ENCODE assay signal across 21 mouse cellular contexts in the genomic region with DNA sequence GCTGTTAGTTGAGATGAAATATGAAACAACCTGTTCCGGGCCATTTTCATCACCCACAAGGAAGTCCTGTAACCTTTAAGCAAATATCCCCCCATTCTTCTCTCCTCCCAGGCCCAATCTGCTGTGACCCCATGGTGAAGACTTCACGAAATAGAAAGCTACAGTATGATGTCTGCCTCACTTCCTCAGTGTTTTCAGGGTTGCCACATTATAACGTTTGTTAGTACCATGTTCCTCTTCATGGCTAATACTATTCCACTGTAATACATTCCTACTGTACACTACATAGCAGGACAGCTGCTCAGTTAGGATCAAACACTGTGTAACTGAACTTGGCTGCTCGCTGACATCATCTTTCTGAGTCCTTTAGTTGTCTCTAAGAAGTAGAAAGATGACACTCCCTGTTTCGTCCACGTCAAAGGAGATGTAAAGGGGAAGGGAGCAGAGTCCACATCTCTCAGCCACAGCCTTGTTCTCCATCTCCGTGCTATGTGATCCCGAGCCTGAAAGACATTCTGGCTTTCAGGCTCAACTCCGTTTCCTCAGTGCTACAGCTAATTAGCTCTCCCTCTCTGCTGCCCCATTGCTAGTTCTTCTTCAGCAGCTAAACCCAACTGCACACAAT.
"Had no signal": no experiment of that assay in that cellular context is flagged by ENCODE, and none has a peak within 500 bp of the region (broad histone marks: within the 10 kb centered on the region; RNA-seq: fewer than 3 reads in every experiment).

No protein-coding gene starts in this region.

- ATAC-seq: inflammation-experienced regulatory T-cells, adult 6 months; liver, embryonic 12.5 days; midbrain, embryonic 15.5 days had no signal

- H3K27me3 ChIP-seq: limb, embryonic 12.5 days; limb, embryonic 15.5 days; liver, embryonic 12.5 days; liver, embryonic 15.5 days; lung, embryonic 15.5 days; midbrain, embryonic 12.5 days; midbrain, embryonic 15.5 days; stomach, embryonic 15.5 days had no signal

- H3K27ac ChIP-seq: limb, embryonic 12.5 days; limb, embryonic 15.5 days; liver, embryonic 12.5 days; liver, embryonic 15.5 days; lung, embryonic 15.5 days; midbrain, embryonic 12.5 days; midbrain, embryonic 15.5 days; stomach, embryonic 15.5 days had no signal

- H3K4me2 ChIP-seq: limb, embryonic 12.5 days; limb, embryonic 15.5 days; liver, embryonic 12.5 days; liver, embryonic 15.5 days; lung, embryonic 15.5 days; midbrain, embryonic 12.5 days; midbrain, embryonic 15.5 days; stomach, embryonic 15.5 days had no signal

- H3K4me1 ChIP-seq: limb, embryonic 12.5 days; liver, embryonic 12.5 days; liver, embryonic 15.5 days; midbrain, embryonic 12.5 days; midbrain, embryonic 15.5 days had no signal

- H3K9me3 ChIP-seq: limb, embryonic 12.5 days; limb, embryonic 15.5 days; liver, embryonic 12.5 days; liver, embryonic 15.5 days; lung, embryonic 15.5 days; midbrain, embryonic 12.5 days; midbrain, embryonic 15.5 days; stomach, embryonic 15.5 days had no signal

- H3K4me3 ChIP-seq: limb, embryonic 12.5 days; limb, embryonic 15.5 days; liver, embryonic 12.5 days; liver, embryonic 15.5 days; lung, embryonic 15.5 days; midbrain, embryonic 12.5 days; midbrain, embryonic 15.5 days; stomach, embryonic 15.5 days had no signal

- H3K9ac ChIP-seq: limb, embryonic 12.5 days; limb, embryonic 15.5 days; liver, embryonic 12.5 days; liver, embryonic 15.5 days; lung, embryonic 15.5 days; midbrain, embryonic 12.5 days; midbrain, embryonic 15.5 days; stomach, embryonic 15.5 days had no signal

- H3K36me3 ChIP-seq: limb, embryonic 12.5 days; limb, embryonic 15.5 days; liver, embryonic 12.5 days; liver, embryonic 15.5 days; lung, embryonic 15.5 days; midbrain, embryonic 15.5 days; stomach, embryonic 15.5 days had no signal

- DNase-seq: kidney, adult 18-20 months; kidney, postnatal 14 days; kidney, postnatal 4 days; left cerebral cortex, postnatal 4 days; lung, adult 18-20 months; lung, postnatal 10 days; lung, postnatal 36 days; right cerebral cortex, adult 18-20 months; right cerebral cortex, postnatal 14 days; right cerebral cortex, postnatal 4 days; thymus, adult 18-20 months; thymus, postnatal 36 days had no signal
